Mouse (Mus musculus): ENCODE data around the gene Efl1. TPM values are rescaled to one million over a fixed set of nuclear protein-coding genes. Genes with fewer than 3 reads are reported as not detected.

The Efl1 gene
- polyA plus RNA-seq, 1 experiment from 2014 or later = 19.2 TPM

DNA sequence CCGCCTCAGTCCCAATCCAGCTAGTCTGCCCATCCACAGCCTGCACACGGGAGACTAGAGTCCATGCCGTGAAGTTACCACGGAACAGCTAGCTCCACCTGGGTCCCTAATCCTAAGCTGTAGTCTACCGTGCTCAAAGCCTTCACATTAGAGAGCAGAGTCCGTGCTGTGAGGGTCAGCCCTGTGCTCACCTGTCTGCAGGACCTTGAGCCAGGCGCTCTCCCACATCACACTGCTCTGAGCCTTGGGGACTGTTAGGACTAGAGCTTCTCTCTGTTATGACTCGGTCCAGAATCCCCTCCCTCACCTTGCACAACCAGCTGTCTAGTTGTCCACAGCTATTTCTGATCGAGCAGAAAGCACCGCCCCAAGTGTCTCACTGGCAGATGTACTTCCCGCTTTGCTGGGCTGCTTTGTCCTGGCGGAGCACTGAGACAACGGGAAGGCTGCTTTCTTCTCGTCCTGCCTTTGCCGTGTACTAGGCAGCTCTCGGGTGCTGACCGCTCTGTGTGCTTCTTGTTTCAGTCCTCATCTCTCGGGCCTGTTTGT, 95.8 kb downstream of the Efl1 start:
- Histone ChIP-seq H3K4me3 (replicated peaks; ENCODE audit: low read length) (no peak overlapping the region), H3K9me3 (ENCODE audit: control insufficient read depth, low read length) (no peaks in the 10 kb centered on the region), H3K4me1 (replicated peaks; ENCODE audit: control insufficient read depth, insufficient read depth, low read length) (no peaks in the 10 kb centered on the region), H3K4me2 (ENCODE audit: low read length) (no peak overlapping the region), H3K9ac (replicated peaks; ENCODE audit: low read depth, low read length) (no peak overlapping the region), H3K36me3 (ENCODE audit: control insufficient read depth, insufficient read depth) (no peaks in the 10 kb centered on the region), H3K27ac (ENCODE audit: low read length) (no peak overlapping the region), H3K27me3 (replicated peaks; ENCODE audit: control insufficient read depth, insufficient read depth, low read length) (no peaks in the 10 kb centered on the region)
- ATAC-seq = no peak
- 83% methylated on average over 18 of the region's 18 CpGs for whole genome bisulfite sequencing

DNA sequence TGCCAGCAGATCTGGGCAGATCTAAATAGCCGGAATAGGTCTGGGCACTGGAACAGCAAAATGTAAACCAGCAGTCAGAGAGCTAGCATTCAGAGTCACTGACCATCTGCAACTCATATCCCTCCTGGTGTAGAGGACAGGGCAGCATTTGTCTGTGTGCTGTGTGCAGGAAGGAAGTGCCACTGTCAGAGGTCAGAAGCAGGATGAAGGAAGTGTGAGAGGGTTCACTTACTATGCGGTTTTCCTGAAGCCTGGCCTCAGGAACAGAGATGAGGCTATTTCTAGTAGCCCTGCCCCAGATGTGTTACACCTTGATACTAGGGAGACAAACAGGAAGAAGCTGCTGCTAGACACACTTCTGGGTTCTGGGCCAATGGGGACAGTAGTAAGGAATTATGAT, 100.4 kb downstream of the Efl1 start:
- WGBS = 100% methylated on average over 2 of the region's 2 CpGs
- Histone ChIP-seq H3K4me1 (replicated peaks; ENCODE audit: control insufficient read depth, insufficient read depth, low read length) (no peaks in the 10 kb centered on the region), H3K9me3 (ENCODE audit: control insufficient read depth, low read length) (no peaks in the 10 kb centered on the region), H3K9ac (replicated peaks; ENCODE audit: low read depth, low read length) (no peak overlapping the region), H3K4me3 (replicated peaks; ENCODE audit: low read length) (no peak overlapping the region), H3K4me2 (ENCODE audit: low read length) (no peak overlapping the region), H3K27ac (ENCODE audit: low read length) (no peak overlapping the region), H3K36me3 (ENCODE audit: control insufficient read depth, insufficient read depth) (0 out of 2 replicates have a peak, but pooled peaks cover 3% of the 10 kb centered on the region), H3K27me3 (replicated peaks; ENCODE audit: control insufficient read depth, insufficient read depth, low read length) (no peaks in the 10 kb centered on the region)
- ATAC-seq = no peak

DNA sequence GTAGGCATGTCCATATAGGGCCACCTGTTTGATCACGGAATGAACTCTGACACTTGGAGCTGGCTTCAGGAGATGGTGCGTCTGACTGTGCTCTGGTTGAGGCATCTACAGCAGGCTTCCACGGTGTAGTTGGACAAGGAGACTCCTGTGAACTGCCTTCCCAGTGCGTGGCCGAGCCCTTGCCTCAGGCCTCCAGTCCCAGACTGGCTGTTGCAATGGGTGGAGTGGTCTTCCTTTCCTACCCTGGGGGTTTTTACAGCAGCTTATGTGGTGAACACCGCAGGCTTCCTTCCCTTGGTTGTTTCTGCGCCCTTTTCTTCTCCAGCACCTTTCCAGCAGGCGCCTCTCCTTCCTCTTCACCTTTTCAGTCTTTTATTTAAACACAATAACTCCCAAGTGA, 100.8 kb downstream of the Efl1 start:
- 91% methylated on average over 8 of the region's 8 CpGs for WGBS
- ATAC-seq = no peak
- H3K27me3 ChIP-seq (replicated peaks; ENCODE audit: control insufficient read depth, insufficient read depth, low read length) = no peaks in the 10 kb centered on the region

DNA sequence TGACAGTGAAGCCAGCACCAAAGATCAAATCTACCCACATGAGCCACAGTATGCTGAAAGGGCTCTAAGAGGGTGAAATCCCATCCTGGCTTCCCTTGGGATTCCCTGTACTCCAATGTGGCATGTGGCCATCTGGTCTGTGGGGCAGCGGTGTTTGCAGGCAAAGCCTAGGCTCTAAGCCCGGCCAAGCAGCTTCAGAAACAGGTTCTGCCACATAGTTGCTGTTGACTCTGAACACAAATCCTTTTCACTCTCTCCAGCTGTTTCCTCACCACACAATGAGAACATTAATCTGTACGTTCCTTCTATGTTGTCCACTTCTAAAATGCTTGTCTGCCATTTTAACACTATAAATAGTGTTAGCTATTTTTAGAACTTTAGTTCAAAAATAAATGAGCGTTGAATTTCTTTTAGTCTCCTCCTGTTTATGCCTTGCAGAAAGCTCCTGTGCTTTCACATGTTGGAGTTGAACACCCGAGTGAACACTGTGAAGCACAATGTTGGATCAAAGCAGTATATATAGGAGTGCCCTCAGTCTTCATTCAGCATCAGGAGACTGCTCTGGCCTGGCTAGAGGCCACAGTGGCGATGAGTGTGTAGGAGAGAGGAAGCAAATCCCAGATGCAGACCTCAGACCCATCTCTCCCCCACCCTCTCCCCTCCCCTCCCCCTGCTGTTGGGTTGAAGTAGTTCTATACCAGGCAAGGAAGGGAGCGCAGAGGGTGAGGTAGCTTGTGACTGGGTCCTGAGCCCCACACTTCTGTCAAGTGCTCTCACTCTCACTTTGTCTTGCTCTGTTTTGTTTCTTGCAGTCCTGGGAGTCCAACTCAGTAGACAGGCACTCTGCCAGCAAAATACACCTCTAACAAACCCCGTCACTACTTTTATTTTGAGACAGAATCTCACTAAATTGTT, 104.0 kb downstream of the Efl1 start:
- ATAC-seq = no peak
- Histone ChIP-seq H3K9me3 (ENCODE audit: control insufficient read depth, low read length) (no peaks in the 10 kb centered on the region), H3K4me2 (ENCODE audit: low read length) (no peak overlapping the region), H3K27me3 (replicated peaks; ENCODE audit: control insufficient read depth, insufficient read depth, low read length) (no peaks in the 10 kb centered on the region), H3K36me3 (ENCODE audit: control insufficient read depth, insufficient read depth) (0 out of 2 replicates have a peak, but pooled peaks cover 3% of the 10 kb centered on the region), H3K4me1 (replicated peaks; ENCODE audit: control insufficient read depth, insufficient read depth, low read length) (no peaks in the 10 kb centered on the region), H3K27ac (ENCODE audit: low read length) (no peak overlapping the region), H3K4me3 (replicated peaks; ENCODE audit: low read length) (no peak overlapping the region), H3K9ac (replicated peaks; ENCODE audit: low read depth, low read length) (no peak overlapping the region)
- WGBS = 70% methylated on average over 8 of the region's 8 CpGs

More for the DNA sequence above, 100.8 kb downstream of the Efl1 start:
- no peak overlapping the region for H3K9ac ChIP-seq (replicated peaks; ENCODE audit: low read depth, low read length)
- H3K4me3 ChIP-seq (replicated peaks; ENCODE audit: low read length) = no peak overlapping the region
- H3K4me2 ChIP-seq (ENCODE audit: low read length) = no peak overlapping the region
- H3K27ac ChIP-seq (ENCODE audit: low read length) = no peak overlapping the region
- H3K36me3 ChIP-seq (ENCODE audit: control insufficient read depth, insufficient read depth) = 0 out of 2 replicates have a peak, but pooled peaks cover 3% of the 10 kb centered on the region
- H3K4me1 ChIP-seq (replicated peaks; ENCODE audit: control insufficient read depth, insufficient read depth, low read length) = no peaks in the 10 kb centered on the region
- no peaks in the 10 kb centered on the region for H3K9me3 ChIP-seq (ENCODE audit: control insufficient read depth, low read length)

DNA sequence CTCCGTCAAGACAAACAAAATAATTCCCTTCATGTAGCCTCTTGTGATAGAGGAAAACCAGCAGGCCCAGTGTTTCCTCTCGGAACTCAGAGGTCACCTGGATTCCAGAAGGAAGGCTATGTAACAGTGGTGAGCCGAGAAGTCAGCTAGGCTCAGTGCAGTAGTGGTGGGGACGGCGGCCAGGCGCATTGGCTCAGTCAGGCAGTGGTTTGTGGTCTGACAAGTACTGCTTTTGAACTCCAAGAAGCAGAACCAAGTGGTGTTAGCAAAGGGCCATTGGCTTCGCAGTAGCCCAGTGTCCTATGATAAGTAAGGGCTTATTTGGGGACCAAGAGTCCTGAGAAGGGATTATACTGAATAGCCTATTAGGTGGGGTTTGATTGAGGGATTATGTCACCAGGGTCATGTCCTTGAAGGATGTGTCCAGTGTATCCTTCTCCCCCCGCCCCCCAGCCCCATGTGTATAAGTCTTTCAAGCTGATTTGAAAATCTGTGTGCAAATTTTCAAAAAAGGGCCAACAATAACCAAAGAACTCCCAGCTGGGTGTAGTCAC, 107.3 kb downstream of the Efl1 start:
- no peaks in the 10 kb centered on the region for H3K9me3 ChIP-seq (ENCODE audit: control insufficient read depth, low read length)
- no peak for ATAC-seq
- H3K4me3 ChIP-seq (replicated peaks; ENCODE audit: low read length) = no peak overlapping the region
- H3K4me1 ChIP-seq (replicated peaks; ENCODE audit: control insufficient read depth, insufficient read depth, low read length) = no peaks in the 10 kb centered on the region
- no peaks in the 10 kb centered on the region for H3K27me3 ChIP-seq (replicated peaks; ENCODE audit: control insufficient read depth, insufficient read depth, low read length)
- no peak overlapping the region for H3K27ac ChIP-seq (ENCODE audit: low read length)
- no peak overlapping the region for H3K9ac ChIP-seq (replicated peaks; ENCODE audit: low read depth, low read length)
- no peak overlapping the region for H3K4me2 ChIP-seq (ENCODE audit: low read length)
- 0 out of 2 replicates have a peak, but pooled peaks cover 3% of the 10 kb centered on the region for H3K36me3 ChIP-seq (ENCODE audit: control insufficient read depth, insufficient read depth)
- WGBS = 83% methylated on average over 8 of the region's 8 CpGs

DNA sequence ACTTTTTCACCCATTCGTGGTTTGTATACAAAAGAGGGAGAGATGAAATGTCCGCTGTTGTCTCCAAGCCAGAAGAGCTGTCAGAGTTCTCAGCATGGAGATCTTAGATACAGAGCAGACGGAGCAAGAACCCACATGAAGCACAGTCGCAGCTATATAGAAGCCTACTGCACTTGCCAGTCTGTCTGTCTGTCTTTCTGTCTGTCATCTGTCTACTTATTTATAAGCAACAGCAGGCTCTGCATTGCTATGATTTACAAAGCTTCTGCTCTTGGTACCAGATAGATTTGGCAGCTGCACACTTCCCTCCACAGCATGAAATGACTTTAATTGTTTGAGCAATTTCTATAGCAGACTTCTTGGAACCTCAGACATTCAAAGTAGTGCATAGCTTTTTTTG, 110.1 kb downstream of the Efl1 start:
- Histone ChIP-seq H3K27ac (ENCODE audit: low read length) (0 out of 2 replicates have a peak overlapping the region, but pooled peaks have one; percentile 9), H3K9ac (replicated peaks; ENCODE audit: low read depth, low read length) (no peak overlapping the region), H3K27me3 (replicated peaks; ENCODE audit: control insufficient read depth, insufficient read depth, low read length) (no peaks in the 10 kb centered on the region), H3K36me3 (ENCODE audit: control insufficient read depth, insufficient read depth) (peaks cover 6% of the 10 kb centered on the region; the same call in 1 of the 2 replicates), H3K4me3 (replicated peaks; ENCODE audit: low read length) (no peak overlapping the region), H3K4me2 (ENCODE audit: low read length) (no peak overlapping the region), H3K4me1 (replicated peaks; ENCODE audit: control insufficient read depth, insufficient read depth, low read length) (no peaks in the 10 kb centered on the region), H3K9me3 (ENCODE audit: control insufficient read depth, low read length) (no peaks in the 10 kb centered on the region)
- 79% methylated on average over 4 of the region's 4 CpGs for WGBS
- ATAC-seq = no peak

DNA sequence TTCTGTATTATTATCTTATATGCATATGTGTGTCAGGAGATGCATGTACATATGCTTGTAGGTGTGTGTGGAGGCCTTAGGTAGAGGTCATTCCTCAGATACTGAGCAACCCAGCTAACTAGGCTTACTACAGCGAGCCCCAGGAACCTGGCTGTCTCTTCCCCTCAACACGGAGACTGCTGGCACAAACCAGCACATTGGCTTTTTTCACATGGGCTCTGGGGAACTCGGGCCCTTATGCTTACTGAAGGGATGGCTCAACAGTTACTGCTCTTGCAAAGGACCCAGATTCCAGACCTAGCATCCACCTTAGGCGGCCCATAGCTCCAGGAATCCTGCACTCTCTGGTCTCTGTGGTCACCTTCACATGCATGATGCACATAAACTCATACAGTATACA, 110.7 kb downstream of the Efl1 start:
- no peak overlapping the region for H3K4me2 ChIP-seq (ENCODE audit: low read length)
- H3K4me1 ChIP-seq (replicated peaks; ENCODE audit: control insufficient read depth, insufficient read depth, low read length) = no peaks in the 10 kb centered on the region
- WGBS = 85% methylated on average over 4 of the region's 4 CpGs
- no peaks in the 10 kb centered on the region for H3K9me3 ChIP-seq (ENCODE audit: control insufficient read depth, low read length)
- no peak overlapping the region for H3K27ac ChIP-seq (ENCODE audit: low read length)
- no peak overlapping the region for H3K4me3 ChIP-seq (replicated peaks; ENCODE audit: low read length)
- no peak for ATAC-seq
- no peaks in the 10 kb centered on the region for H3K27me3 ChIP-seq (replicated peaks; ENCODE audit: control insufficient read depth, insufficient read depth, low read length)
- peaks cover 6% of the 10 kb centered on the region; the same call in 1 of the 2 replicates for H3K36me3 ChIP-seq (ENCODE audit: control insufficient read depth, insufficient read depth)
- no peak overlapping the region for H3K9ac ChIP-seq (replicated peaks; ENCODE audit: low read depth, low read length)

DNA sequence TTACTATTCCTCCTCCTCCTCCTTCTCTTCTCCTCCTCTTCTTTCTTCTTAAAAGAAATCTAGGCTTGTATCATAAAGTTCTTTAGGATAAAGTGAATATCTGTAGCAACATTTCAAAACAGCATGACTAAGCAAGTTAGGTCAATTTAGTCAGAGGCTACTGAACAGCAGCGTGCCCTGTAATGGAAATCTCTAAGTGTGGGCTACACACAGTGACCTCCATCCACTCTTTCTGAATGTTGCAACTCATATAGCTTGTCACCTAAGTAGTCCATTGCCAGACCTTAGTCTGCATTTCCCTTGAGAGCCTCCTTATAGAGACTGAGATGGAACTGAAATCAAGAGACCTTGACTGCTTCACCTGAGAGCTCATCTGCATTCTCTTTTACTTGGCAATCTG, 116.5 kb downstream of the Efl1 start:
- H3K9ac ChIP-seq (replicated peaks; ENCODE audit: low read depth, low read length) = no peak overlapping the region
- H3K27me3 ChIP-seq (replicated peaks; ENCODE audit: control insufficient read depth, insufficient read depth, low read length) = no peaks in the 10 kb centered on the region
- H3K27ac ChIP-seq (ENCODE audit: low read length) = no peak overlapping the region
- H3K4me1 ChIP-seq (replicated peaks; ENCODE audit: control insufficient read depth, insufficient read depth, low read length) = no peaks in the 10 kb centered on the region
- WGBS = 93% methylated on average over 1 of the region's 1 CpGs
- H3K36me3 ChIP-seq (ENCODE audit: control insufficient read depth, insufficient read depth) = peaks cover 6% of the 10 kb centered on the region; the same call in 1 of the 2 replicates
- H3K4me3 ChIP-seq (replicated peaks; ENCODE audit: low read length) = no peak overlapping the region
- no peak overlapping the region for H3K4me2 ChIP-seq (ENCODE audit: low read length)
- H3K9me3 ChIP-seq (ENCODE audit: control insufficient read depth, low read length) = no peaks in the 10 kb centered on the region
- ATAC-seq = no peak

DNA sequence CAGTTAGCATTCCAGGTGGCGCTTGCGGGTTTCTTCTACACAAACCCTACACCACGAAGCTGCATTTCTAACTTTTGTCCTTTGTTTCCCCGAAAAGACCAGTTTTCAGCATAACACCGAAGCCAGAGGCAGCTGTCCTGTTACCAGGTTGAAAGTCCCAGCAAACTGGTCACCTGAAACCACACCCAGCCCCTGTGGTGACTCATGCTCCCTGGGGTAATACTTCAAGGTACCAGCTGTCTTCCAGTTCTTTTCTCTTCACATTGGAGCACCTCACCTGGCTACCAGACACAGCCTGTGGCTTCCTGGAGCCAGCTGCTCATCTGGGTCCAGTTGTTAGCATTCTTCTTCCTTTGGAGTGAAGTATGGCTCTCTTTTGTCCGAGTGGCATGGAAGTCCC, 118.2 kb downstream of the Efl1 start:
- Histone ChIP-seq H3K4me1 (replicated peaks; ENCODE audit: control insufficient read depth, insufficient read depth, low read length) (no peaks in the 10 kb centered on the region), H3K27me3 (replicated peaks; ENCODE audit: control insufficient read depth, insufficient read depth, low read length) (no peaks in the 10 kb centered on the region), H3K4me3 (replicated peaks; ENCODE audit: low read length) (no peak overlapping the region), H3K9me3 (ENCODE audit: control insufficient read depth, low read length) (no peaks in the 10 kb centered on the region), H3K4me2 (ENCODE audit: low read length) (no peak overlapping the region), H3K36me3 (ENCODE audit: control insufficient read depth, insufficient read depth) (peaks cover 6% of the 10 kb centered on the region; the same call in 1 of the 2 replicates), H3K9ac (replicated peaks; ENCODE audit: low read depth, low read length) (no peak overlapping the region), H3K27ac (ENCODE audit: low read length) (no peak overlapping the region)
- WGBS = 80% methylated on average over 6 of the region's 6 CpGs
- ATAC-seq = no peak
